Mouse (Mus musculus): Measurements from ENCODE around the gene Tob2. TPM values are rescaled to one million over a fixed set of nuclear protein-coding genes. Genes with fewer than 3 reads are reported as not detected.

Gene Tob2
- total RNA-seq, 4 experiments from 2014 or later = 111 to 127 (median 125) TPM

- DNase-seq (ENCODE audit: low spot score in 2 of 2) = peak in 1 of 2 experiments; percentile 29
Observed at GRCm38 (mm10) chr15:81860471-81861135, 2.0 kb upstream of the Tob2 start.

- DNase-seq (ENCODE audit: low spot score in 2 of 2) = peak; percentile 77 to 80
Observed at GRCm38 (mm10) chr15:81859330-81860255, 997 bp upstream of the Tob2 start.

GRCm38 (mm10) chr15:81858138-81858516, 469 bp downstream of the Tob2 start:
- DNase-seq (ENCODE audit: low spot score in 2 of 2) = peak; percentile 89 to 95

DNA sequence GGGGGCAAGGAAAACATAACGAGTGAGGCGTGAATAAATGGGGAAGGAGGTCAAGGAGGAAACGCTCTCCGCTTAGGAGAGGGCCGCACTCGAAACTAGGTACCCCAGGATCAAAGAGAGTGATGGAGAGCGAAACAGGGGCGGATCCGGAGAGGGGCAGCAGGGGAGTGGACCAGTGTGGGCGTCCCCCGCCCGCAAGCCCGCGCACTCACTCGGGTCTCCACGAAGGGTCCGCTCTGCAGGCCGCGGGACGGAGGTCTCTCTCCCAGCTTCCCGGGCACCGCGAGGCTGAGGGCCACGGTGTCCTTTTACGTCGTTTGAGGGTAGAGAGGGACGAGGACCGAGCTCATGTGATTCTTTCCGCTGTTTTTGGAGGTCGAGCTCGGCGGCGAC, 876 bp downstream of the Tob2 start:
- no peak for DNase-seq (ENCODE audit: low spot score in 2 of 2)

DNA sequence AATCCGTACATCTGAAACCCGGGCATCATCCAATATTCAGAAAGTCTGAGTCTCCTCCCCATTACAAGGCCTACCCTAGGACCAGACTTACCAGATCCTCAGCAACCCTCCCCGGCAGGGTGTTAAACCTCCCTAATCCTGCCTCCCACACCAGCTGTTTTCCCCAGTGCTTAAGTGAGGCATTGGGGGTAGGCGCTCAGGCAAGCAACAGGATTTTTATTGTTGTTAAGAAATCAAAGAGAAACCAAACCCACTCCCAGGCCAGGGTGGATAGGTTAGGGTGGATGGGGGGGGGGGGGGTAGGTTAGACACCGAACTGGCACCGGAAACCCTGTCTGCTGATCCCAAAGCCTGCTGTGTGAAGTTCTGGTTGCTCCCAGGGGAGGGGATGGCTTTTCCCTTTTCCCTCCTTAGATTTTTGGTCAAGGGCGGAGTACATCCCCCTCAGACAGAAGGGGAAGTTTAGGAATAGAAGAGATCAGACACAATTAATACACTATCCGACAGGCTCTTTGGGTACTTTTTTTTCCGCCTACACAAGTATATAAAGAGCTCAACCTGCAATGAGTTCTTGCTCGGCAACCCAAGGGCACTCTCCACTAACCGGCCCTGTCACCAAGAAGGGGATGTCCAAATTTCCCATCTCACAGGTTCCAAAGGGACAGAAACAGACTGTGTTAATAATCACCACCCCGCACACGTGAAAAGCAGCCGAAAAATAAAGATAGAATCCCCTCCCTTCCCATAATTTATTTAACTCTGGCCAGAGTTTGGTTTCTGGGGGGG, 1.5 kb downstream of the Tob2 start:
- DNase-seq (ENCODE audit: low spot score in 2 of 2) = no peak

GRCm38 (mm10) chr15:81856030-81856790, 2.4 kb downstream of the Tob2 start:
- peak; percentile 78 to 90 for DNase-seq (ENCODE audit: low spot score in 2 of 2)

GRCm38 (mm10) chr15:81853081-81853480, 5.5 kb downstream of the Tob2 start:
- no peak for DNase-seq (ENCODE audit: low spot score in 2 of 2)

- DNase-seq (ENCODE audit: low spot score in 2 of 2) = no peak
Observed at GRCm38 (mm10) chr15:81852411-81853000, 6.1 kb downstream of the Tob2 start.

DNA sequence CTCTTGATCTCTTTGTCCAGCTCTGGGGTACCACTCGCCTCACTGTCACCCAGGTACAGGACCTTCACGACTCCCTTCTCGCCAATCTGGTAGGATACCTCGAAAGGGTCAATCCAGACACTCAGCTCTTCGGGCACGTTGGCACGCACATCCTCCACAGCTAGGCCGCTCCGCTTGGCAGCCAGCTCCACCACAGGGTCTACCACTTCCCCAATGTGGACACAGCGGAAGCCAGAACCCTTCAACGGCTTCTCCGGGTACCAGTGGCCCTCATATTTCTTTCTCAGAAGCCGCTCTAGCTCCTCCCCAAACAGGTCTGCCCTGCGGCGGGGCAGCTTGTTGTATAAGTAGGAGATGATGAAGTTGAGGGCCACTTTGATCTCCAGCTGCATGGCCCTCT, 7.2 kb downstream of the Tob2 start:
- no peak for DNase-seq (ENCODE audit: low spot score in 2 of 2)

DNA sequence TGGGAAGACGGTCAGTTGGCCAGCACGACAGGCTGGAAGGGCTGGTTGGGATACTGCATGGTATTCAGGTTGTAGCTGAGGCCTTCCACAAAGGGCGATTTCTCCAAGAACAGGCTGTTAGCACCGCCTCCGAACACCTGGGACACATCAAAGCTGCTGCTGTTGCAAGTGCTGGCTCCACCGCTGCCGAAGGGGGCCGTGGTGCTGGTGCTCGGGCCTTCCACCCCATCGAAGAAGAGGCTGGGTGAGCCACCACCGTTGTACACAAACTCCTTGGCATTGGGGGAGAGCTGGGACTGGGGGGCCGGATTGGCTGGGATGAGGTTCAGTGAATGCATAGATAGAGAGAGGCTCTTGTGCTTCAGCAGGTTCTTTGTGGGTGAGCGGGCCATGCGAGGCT, 7.9 kb downstream of the Tob2 start:
- no peak for DNase-seq (ENCODE audit: low spot score in 2 of 2)

- peak in 1 of 2 experiments; percentile 60 for DNase-seq (ENCODE audit: low spot score in 2 of 2)
Observed at GRCm38 (mm10) chr15:81849104-81849503, 9.5 kb downstream of the Tob2 start.

DNA sequence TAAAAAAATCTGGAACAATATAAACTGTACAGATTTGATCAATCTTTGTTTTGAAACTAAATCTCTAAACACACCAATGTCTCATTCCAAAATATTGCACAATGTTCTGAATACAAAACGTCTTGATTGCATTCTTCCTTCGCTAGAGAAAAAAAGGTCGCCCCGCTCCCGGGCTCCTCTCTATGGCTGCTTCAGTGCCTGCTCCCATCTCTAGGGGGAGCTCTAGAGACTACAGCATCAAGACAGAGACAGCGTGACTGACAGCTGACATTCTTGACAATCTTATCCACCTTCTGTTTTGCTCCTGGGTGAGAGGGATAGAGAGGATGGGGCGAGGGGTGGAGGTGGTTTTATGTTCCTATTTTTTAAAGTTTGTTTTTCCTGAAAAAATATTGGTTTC, 10.3 kb downstream of the Tob2 start:
- peak; percentile 69 to 72 for DNase-seq (ENCODE audit: low spot score in 2 of 2)

DNA sequence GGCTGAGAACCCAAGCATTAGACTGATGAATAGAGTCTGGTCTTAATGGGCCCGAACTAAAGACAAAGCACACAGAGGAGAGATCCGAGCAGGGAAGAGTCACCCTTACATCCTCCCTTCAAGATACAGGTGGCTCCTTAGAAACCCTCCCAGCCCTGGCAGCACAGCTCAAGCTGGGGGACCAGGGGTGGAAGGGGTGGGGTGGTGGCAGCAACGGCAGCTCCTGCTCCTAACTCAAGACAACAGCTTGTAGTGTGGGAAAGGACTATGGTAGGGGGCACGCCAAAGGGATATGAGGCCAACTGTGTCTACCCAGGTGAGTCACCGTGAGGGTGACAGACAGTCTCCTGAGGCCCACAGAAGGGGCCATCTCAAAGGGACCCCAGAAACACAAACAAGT, 10.7 kb downstream of the Tob2 start:
- DNase-seq (ENCODE audit: low spot score in 2 of 2) = no peak

DNA sequence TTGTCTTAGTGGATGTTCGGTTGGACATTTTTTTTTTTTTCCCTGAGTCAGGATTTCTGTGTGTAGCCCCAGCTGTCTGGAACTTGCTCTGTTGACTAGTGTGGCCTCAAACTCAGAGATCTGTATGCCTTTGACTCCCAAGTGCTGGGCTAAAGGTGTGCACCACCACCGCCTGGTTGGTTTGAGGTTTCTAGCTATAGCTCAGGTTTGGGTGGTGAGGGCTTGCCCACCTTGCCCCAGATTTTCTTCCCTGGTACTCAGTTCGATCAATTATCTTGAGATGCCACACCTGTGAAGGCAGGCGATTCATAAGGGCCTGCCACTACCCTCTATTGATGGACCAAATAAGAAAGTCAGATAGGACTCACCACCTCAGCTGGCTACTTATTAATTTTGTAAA, 11.4 kb downstream of the Tob2 start:
- no peak for DNase-seq (ENCODE audit: low spot score in 2 of 2)

- no peak for DNase-seq (ENCODE audit: low spot score in 2 of 2)
Observed at GRCm38 (mm10) chr15:81846755-81847154, 11.8 kb downstream of the Tob2 start.

DNA sequence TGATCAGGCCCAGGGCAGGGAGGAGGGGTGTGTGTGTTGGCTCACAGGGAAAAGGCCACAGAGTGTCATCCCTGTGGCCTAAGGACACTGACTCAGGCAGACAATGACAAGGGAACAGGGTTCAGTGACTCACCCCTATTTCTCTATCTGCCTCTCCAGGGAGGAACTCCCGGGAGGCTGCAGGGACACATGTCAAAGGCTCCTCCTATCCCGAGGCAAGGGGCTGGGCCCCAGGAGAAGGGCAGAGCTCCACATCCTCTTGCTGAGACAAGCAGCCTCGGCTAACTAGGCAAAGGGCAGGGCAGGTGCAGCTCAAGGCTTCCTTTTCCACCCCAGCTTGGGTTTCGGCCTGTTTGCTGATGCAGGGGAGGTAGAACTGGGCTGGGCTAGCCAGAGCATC, 12.9 kb downstream of the Tob2 start:
- DNase-seq (ENCODE audit: low spot score in 2 of 2) = peak; percentile 80 to 87

DNA sequence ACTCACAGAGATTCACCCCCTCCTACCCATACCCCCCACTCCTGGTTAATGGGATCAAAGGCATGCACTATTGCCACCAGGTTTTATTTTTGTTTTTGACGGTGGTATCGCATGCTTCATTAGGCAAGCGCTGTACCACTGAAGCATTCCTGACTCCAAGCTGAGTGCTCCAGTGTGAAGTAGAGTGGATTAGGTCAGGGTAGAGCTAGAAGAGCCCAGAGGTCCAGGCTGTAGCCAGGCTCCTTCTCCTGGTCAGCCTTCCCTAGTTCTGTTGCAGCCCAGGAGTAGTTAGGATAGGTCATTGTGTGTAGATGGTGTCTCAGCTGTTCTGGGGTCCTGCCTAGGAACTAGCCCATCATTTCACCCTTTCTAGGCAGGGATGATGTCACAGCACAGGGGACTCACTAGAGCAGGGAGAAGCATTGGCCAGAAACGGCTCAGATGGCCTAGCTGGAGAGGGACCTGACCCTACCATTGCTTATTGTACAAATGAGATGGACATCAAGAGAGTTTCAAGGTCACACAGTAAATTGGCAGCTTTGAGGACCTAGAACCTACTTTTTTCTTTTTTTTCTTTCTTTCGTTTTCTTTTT, 13.5 kb downstream of the Tob2 start:
- no peak for DNase-seq (ENCODE audit: low spot score in 2 of 2)

DNA sequence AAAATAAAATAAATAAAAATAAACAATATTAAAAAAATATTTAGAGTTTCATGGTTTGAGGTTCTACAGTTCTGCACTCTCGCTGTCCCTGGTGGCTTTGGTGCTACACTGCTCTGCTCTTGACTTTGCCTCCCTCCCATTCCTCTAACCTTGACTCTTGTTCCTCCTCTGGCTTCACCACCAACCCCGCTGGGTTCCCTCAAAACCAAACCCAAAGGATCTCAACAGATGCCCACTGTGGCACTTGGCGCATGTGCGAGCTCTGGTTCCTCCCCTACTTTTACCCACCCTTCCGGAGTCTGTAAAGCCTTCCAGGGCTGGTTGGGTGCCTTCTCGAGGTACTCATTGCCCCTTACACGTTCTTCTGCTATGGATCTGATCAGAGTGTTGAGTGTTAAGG, 16.3 kb downstream of the Tob2 start:
- no peak for DNase-seq (ENCODE audit: low spot score in 2 of 2)

GRCm38 (mm10) chr15:81840306-81840705, 18.3 kb downstream of the Tob2 start:
- no peak for DNase-seq (ENCODE audit: low spot score in 2 of 2)

GRCm38 (mm10) chr15:81839634-81840033, 19.0 kb downstream of the Tob2 start:
- peak; percentile 95 to 97 for DNase-seq (ENCODE audit: low spot score in 2 of 2)
